Mouse (Mus musculus): ENCODE measurements around the gene Pigh.

Gene Pigh

GRCm38 (mm10) chr12:79067526-79067925, 21.9 kb downstream of the Pigh start:
- DNase-seq (ENCODE audit: low read depth, low spot score), result no peak

- DNase-seq (ENCODE audit: low read depth, low spot score), result no peak
These were observed 23.0 kb downstream of the Pigh start for GRCm38 (mm10) chr12:79066431-79066830.

- no peak for DNase-seq (ENCODE audit: low read depth, low spot score)
These were observed 25.0 kb downstream of the Pigh start for GRCm38 (mm10) chr12:79064451-79064850.

GRCm38 (mm10) chr12:79060766-79061652, 28.4 kb downstream of the Pigh start:
- no peak for DNase-seq (ENCODE audit: low read depth, low spot score)

- DNase-seq (ENCODE audit: low read depth, low spot score), result no peak
These were observed 29.3 kb downstream of the Pigh start for GRCm38 (mm10) chr12:79060134-79060533.

- DNase-seq (ENCODE audit: low read depth, low spot score), result no peak
These were observed 29.9 kb downstream of the Pigh start for GRCm38 (mm10) chr12:79059573-79059972.

- peak; percentile 54 for DNase-seq (ENCODE audit: low read depth, low spot score)
These were observed 34.2 kb downstream of the Pigh start for GRCm38 (mm10) chr12:79055276-79055675.

- no peak for DNase-seq (ENCODE audit: low read depth, low spot score)
These were observed 37.4 kb downstream of the Pigh start for GRCm38 (mm10) chr12:79052073-79052472.

- no peak for DNase-seq (ENCODE audit: low read depth, low spot score)
These were observed 38.8 kb downstream of the Pigh start for GRCm38 (mm10) chr12:79050545-79051212.

- DNase-seq (ENCODE audit: low read depth, low spot score), result no peak
These were observed 39.6 kb downstream of the Pigh start for GRCm38 (mm10) chr12:79049807-79050206.

GRCm38 (mm10) chr12:79048898-79049297, 40.6 kb downstream of the Pigh start:
- DNase-seq (ENCODE audit: low read depth, low spot score), result no peak

- no peak for DNase-seq (ENCODE audit: low read depth, low spot score)
These were observed 42.2 kb downstream of the Pigh start for GRCm38 (mm10) chr12:79047203-79047602.

GRCm38 (mm10) chr12:79046171-79046570, 43.3 kb downstream of the Pigh start:
- no peak for DNase-seq (ENCODE audit: low read depth, low spot score)

GRCm38 (mm10) chr12:79044668-79045067, 44.8 kb downstream of the Pigh start:
- no peak for DNase-seq (ENCODE audit: low read depth, low spot score)

- DNase-seq (ENCODE audit: low read depth, low spot score), result peak; percentile 74
These were observed 48.0 kb downstream of the Pigh start for GRCm38 (mm10) chr12:79041436-79041835.

GRCm38 (mm10) chr12:79040201-79040827, 49.1 kb downstream of the Pigh start:
- DNase-seq (ENCODE audit: low read depth, low spot score), result no peak

- DNase-seq (ENCODE audit: low read depth, low spot score), result peak; percentile 27
These were observed 49.7 kb downstream of the Pigh start for GRCm38 (mm10) chr12:79039708-79040107.

GRCm38 (mm10) chr12:79035349-79035748, 54.1 kb downstream of the Pigh start:
- peak; percentile 96 for DNase-seq (ENCODE audit: low read depth, low spot score)

GRCm38 (mm10) chr12:79034331-79034730, 55.1 kb downstream of the Pigh start:
- peak; percentile 76 for DNase-seq (ENCODE audit: low read depth, low spot score)

All from ZHBTc4 (cell line).